14 mouse cellular contexts compared by ENCODE assay signal in genomic region chr4:152440882-152441281, GRCm38 (mm10). TPM values are rescaled to one million over a fixed set of nuclear protein-coding genes. Genes with fewer than 3 reads are reported as not detected.
DNase-seq lines count a peak whose midpoint lies in the region; ATAC-seq and TF ChIP-seq lines count a peak whose summit lies in the region.
"Had no signal": no experiment of that assay in that cellular context is flagged by ENCODE, and none has a peak within 500 bp of the region (broad histone marks: within the 10 kb centered on the region; RNA-seq: fewer than 3 reads in every experiment).

No protein-coding gene starts in this region.

- TF ChIP-seq CTCF in heart, adult 2 months (IDR thresholded peaks at IDR 0.05) = peak; percentile 41
- TF ChIP-seq CTCF in liver, postnatal 0 days (IDR thresholded peaks at IDR 0.05; ENCODE audit: low read depth) = peak; percentile 22; the same call in 1 of the 2 replicates

- H3K4me1 ChIP-seq in heart, adult 2 months (ENCODE audit: control insufficient read depth, insufficient read depth, low read length) = no peaks in the 10 kb centered on the region
- peaks cover 4% of the 10 kb centered on the region; the same call in 1 of the 2 replicates for H3K4me1 ChIP-seq in liver, postnatal 0 days (ENCODE audit: insufficient read depth)
- H3K4me1 ChIP-seq: stomach, embryonic 15.5 days had no signal

- intact Hi-C loops in heart, adult 2 months (cut with DNase I) = no loop called here
- intact Hi-C loops in heart, postnatal 25 days (cut with DNase I) = no loop called here

- no peak for TF ChIP-seq POLR2A in heart, adult 2 months (IDR thresholded peaks at IDR 0.05; ENCODE audit: insufficient read depth, low read depth, low read length)

- H3K4me2 ChIP-seq in liver, postnatal 0 days (ENCODE audit: low read depth, low read length) = no peak overlapping the region
- H3K4me2 ChIP-seq: limb, embryonic 15.5 days; stomach, embryonic 15.5 days had no signal

- no peak for TF ChIP-seq EP300 in heart, adult 2 months (IDR thresholded peaks at IDR 0.05; ENCODE audit: insufficient read depth, low read depth, low read length)
- TF ChIP-seq EP300 in liver, postnatal 0 days (IDR thresholded peaks at IDR 0.05; ENCODE audit: low read depth) = no peak

- no peaks in the 10 kb centered on the region for H3K79me2 ChIP-seq in heart, adult 2 months (replicated peaks; ENCODE audit: control insufficient read depth, insufficient read depth, low read length)

- no peak for ATAC-seq in liver, postnatal 0 days
- ATAC-seq: inflammation-experienced regulatory T-cells, adult 6 months had no signal

- WGBS in heart, adult 2 months = 65% methylated on average over 9 of the region's 9 CpGs
- 66% methylated on average over 9 of the region's 9 CpGs for WGBS in liver, postnatal 0 days (ENCODE audit: insufficient replicate concordance)

- no peaks in the 10 kb centered on the region for H3K27me3 ChIP-seq in heart, adult 2 months (ENCODE audit: control insufficient read depth, insufficient read depth, low read length)
- no peaks in the 10 kb centered on the region for H3K27me3 ChIP-seq in liver, postnatal 0 days (ENCODE audit: insufficient read depth, low read length)
- H3K27me3 ChIP-seq: stomach, embryonic 15.5 days had no signal

- H3K9ac ChIP-seq in heart, adult 2 months (ENCODE audit: low read depth, low read length) = no peak overlapping the region
- no peak overlapping the region for H3K9ac ChIP-seq in liver, postnatal 0 days (replicated peaks)
- H3K9ac ChIP-seq: limb, embryonic 15.5 days; stomach, embryonic 15.5 days had no signal

- H3K27ac ChIP-seq in heart, adult 2 months = no peak overlapping the region
- no peak overlapping the region for H3K27ac ChIP-seq in liver, postnatal 0 days (ENCODE audit: low read depth)
- H3K27ac ChIP-seq: limb, embryonic 15.5 days; stomach, embryonic 15.5 days had no signal

- H3K36me3 ChIP-seq in heart, adult 2 months (ENCODE audit: control insufficient read depth, insufficient read depth, low read length) = no peaks in the 10 kb centered on the region
- H3K36me3 ChIP-seq in liver, postnatal 0 days (replicated peaks; ENCODE audit: insufficient read depth, low read length) = no peaks in the 10 kb centered on the region
- H3K36me3 ChIP-seq: limb, embryonic 15.5 days; stomach, embryonic 15.5 days had no signal

- H3K4me3 ChIP-seq in heart, adult 2 months = no peak overlapping the region
- H3K4me3 ChIP-seq in liver, postnatal 0 days (ENCODE audit: low read depth, low read length) = no peak overlapping the region
- H3K4me3 ChIP-seq: limb, embryonic 15.5 days; stomach, embryonic 15.5 days had no signal

- no peaks in the 10 kb centered on the region for H3K9me3 ChIP-seq in liver, postnatal 0 days (ENCODE audit: low read length)
- H3K9me3 ChIP-seq: limb, embryonic 15.5 days; stomach, embryonic 15.5 days had no signal

- DNase-seq in heart, adult 2 months = no peak
- no peak for DNase-seq in heart, postnatal 25 days (ENCODE audit: low spot score)
- DNase-seq in liver, postnatal 0 days = no peak
- DNase-seq in liver (no peak), ES-CJ7 (ENCODE audit: low read depth, low spot score) (peak; percentile 50)
- peak; percentile 39 for DNase-seq in kidney, postnatal 10 days
- DNase-seq in c-Kit-positive CD71-positive TER-119-positive erythroid progenitor cells, embryonic 14.5 days (ENCODE audit: low spot score) = no peak
- DNase-seq in ovary, postnatal 36 days (ENCODE audit: low spot score) = no peak
- DNase-seq: adrenal gland, adult 2 months; heart, adult 11 months; heart, postnatal 10 days had no signal

RNA-seq across cellular contexts. Expression of gene Nphp4, which starts 35.6 kb away (rescaled TPM):
- under 1 TPM; 0.57 to 0.70 TPM for total RNA-seq in heart, adult 2 months (2021)
- polyA plus RNA-seq in heart, adult 2 months (2012; rRNA removed) = 0.82 and 1.3 TPM in 2 replicates
- 1 to 10 TPM in 1 of 2 experiments, under 1 TPM in 1; 0.89 to 1.2 TPM for total RNA-seq in heart, postnatal 25 days (2021)
- polyA plus RNA-seq in liver, postnatal 0 days (2015; fragmentation: Nextera tagmentation; extraction: Ambion mirVana) = 0.06 and 0.09 TPM in 2 replicates

RNA-seq across cellular contexts. Expression of gene Kcnab2, which starts 36.8 kb away (rescaled TPM):
- total RNA-seq in heart, adult 2 months (2021) = 1 to 10 TPM; 2.3 to 3.5 TPM
- polyA plus RNA-seq in heart, adult 2 months (2012; rRNA removed) = 1.6 and 2.1 TPM in 2 replicates
- total RNA-seq in heart, postnatal 25 days (2021) = 1 to 10 TPM; 2.1 to 3.4 TPM
- polyA plus RNA-seq in liver, postnatal 0 days (2015; fragmentation: Nextera tagmentation; extraction: Ambion mirVana) = 4.2 and 6.7 TPM in 2 replicates

Comparison
In these comparisons a context has a peak if more than half of its experiments do, and no peak if none do; other contexts are left out.
1. DNase-seq: peak in ES-CJ7 (single experiment) and kidney, postnatal 10 days (single experiment); none in heart, adult 2 months (0 of 2), heart, postnatal 25 days (single experiment), liver, postnatal 0 days (single experiment), liver (single experiment), c-Kit-positive CD71-positive TER-119-positive erythroid progenitor cells, embryonic 14.5 days (single experiment) and ovary, postnatal 36 days (single experiment).